Mouse (Mus musculus) liver, embryonic 14.5 days (tissue): ENCODE results near the gene Myt1l.

ENCODE experiments used
- CTCF ChIP-seq: IDR thresholded peaks from 2 replicates; pipeline ENCODE4 v1.5.1; 2016; ENCODE audit warnings: antibody characterized with exemption, low read depth, control low read depth
- EP300 ChIP-seq: IDR thresholded peaks from 2 replicates; pipeline ENCODE4 v1.6.1; 2016; ENCODE audit warnings: antibody characterized with exemption, low read depth

DNA sequence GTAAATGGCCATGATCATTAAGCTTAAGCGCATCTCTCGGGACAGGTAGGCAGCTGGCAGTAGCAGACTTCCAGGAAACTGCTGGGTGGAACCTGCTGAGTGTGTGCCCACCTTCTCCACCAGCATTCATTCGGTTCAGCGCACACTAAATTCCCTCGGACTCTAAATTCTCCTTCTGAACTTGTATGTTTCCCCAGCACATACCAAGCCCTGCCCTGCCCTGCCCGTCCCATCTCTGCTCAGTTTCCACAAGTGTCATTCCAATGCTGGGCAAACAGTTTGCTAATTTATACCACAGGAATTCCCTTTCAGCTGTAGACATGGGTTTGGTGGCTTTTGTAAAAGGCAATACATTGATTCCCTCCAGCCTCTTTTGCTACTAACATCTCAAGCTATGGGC, 436.8 kb downstream of the Myt1l start:
- TF ChIP-seq EP300 (no peak), CTCF (no peak)
